Mouse (Mus musculus) liver, adult 2 months (tissue): Measurements from ENCODE around the gene Mnat1.

Experiments used
- CTCF ChIP-seq: fragments of 200-500 bp; IDR thresholded peaks from 2 replicates; pipeline ENCODE4 v1.5.1; 2011; ENCODE audit warnings: low read depth, low read length, control low read depth
- POLR2A ChIP-seq: fragments of 200-500 bp; IDR thresholded peaks from 2 replicates; pipeline ENCODE4 v1.6.1; 2011; ENCODE audit warnings: low read length, control low read depth; ENCODE audit not compliant: insufficient read depth; ENCODE audit errors: extremely low read depth

GRCm38 (mm10) chr12:73147236-73147635, 23.7 kb downstream of the Mnat1 start:
- TF ChIP-seq CTCF (no peak), POLR2A (no peak)
